Mouse (Mus musculus): Measurements from ENCODE around the gene Mns1. TPM values are rescaled to one million over a fixed set of nuclear protein-coding genes. Genes with fewer than 3 reads are reported as not detected.
A peak's percentile ranks its signal among the peaks of the same experiment; 100 is the strongest.
"Not testable (repeated sequence)": the region's sequence is repeated elsewhere in the genome, so short reads cannot be mapped to it uniquely, and the experiment has no call there.

The Mns1 gene
- polyA plus RNA-seq, 1 experiment from 2014 or later, result 37.4 TPM

- Histone ChIP-seq H3K27me3 (ENCODE audit: control insufficient read depth, insufficient read depth, low read length) (no peaks in the 10 kb centered on the region), H3K4me1 (ENCODE audit: control insufficient read depth, insufficient read depth, low read length) (no peaks in the 10 kb centered on the region), H3K4me3 (ENCODE audit: low read length) (no peak overlapping the region), H3K9me3 (ENCODE audit: control insufficient read depth, low read length) (no peaks in the 10 kb centered on the region), H3K9ac (ENCODE audit: low read depth, low read length) (no peak overlapping the region), H3K27ac (ENCODE audit: low read depth, low read length) (no peak overlapping the region), H3K36me3 (ENCODE audit: control insufficient read depth, insufficient read depth, low read length) (peaks cover 13% of the 10 kb centered on the region), H3K4me2 (replicated peaks; ENCODE audit: low read depth, low read length) (no peak overlapping the region)
- 90% methylated on average over 10 of the region's 10 CpGs for WGBS
- no peak for ATAC-seq (ENCODE audit: low FRiP score, low TSS enrichment)
Measured at GRCm38 (mm10) chr9:72441927-72442715, 4.3 kb downstream of the Mns1 start.

DNA sequence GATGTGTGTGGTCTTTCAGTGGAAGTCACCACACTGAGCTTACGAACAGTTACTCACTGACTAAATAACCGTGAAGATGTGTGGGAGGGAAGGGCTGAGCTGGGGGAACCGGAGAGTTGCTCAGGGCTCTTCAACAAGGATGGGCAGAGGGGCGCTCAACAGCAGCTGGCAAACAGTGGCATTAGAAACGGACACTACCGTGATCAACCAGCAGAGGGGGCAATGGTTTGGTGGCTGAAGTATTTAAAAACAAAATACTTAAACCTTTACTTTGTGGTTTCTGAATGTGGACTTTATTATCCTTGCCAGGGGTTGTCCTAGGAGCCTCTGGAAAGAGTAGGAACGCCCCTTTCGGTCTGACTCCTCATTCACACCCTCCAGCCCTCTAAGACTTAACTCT lies 10.2 kb downstream of the Mns1 start:
- no peaks in the 10 kb centered on the region for H3K4me1 ChIP-seq (ENCODE audit: control insufficient read depth, insufficient read depth, low read length)
- H3K27ac ChIP-seq (ENCODE audit: low read depth, low read length), result no peak overlapping the region
- no peaks in the 10 kb centered on the region for H3K9me3 ChIP-seq (ENCODE audit: control insufficient read depth, low read length)
- peaks cover 53% of the 10 kb centered on the region for H3K36me3 ChIP-seq (ENCODE audit: control insufficient read depth, insufficient read depth, low read length)
- no peak overlapping the region for H3K9ac ChIP-seq (ENCODE audit: low read depth, low read length)
- H3K4me3 ChIP-seq (ENCODE audit: low read length), result no peak overlapping the region
- 50% methylated on average over 8 of the region's 8 CpGs for whole genome bisulfite sequencing
- no peak overlapping the region for H3K4me2 ChIP-seq (replicated peaks; ENCODE audit: low read depth, low read length)
- ATAC-seq (ENCODE audit: low FRiP score, low TSS enrichment), result no peak
- no peaks in the 10 kb centered on the region for H3K27me3 ChIP-seq (ENCODE audit: control insufficient read depth, insufficient read depth, low read length)

DNA sequence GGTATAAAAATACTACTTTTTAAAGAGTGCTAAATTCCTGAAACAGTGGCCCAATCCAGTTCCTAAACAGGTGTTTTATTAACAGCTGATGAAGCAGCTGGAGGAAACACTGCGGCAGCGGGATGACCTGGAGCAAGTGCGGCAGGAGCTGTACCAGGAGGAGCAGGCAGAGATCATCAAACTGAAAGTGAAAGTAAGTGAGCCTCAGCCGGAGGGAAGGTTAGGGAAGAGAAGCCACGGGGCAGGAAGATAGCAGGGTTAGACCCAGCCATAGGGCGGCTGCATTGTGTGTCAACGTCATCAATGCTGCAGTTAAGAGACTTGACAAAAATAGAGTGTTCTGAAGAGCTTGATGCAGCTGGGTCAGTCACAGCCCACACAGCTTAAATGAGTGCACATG lies 11.6 kb downstream of the Mns1 start:
- Histone ChIP-seq H3K27me3 (ENCODE audit: control insufficient read depth, insufficient read depth, low read length) (no peaks in the 10 kb centered on the region), H3K9me3 (ENCODE audit: control insufficient read depth, low read length) (no peaks in the 10 kb centered on the region), H3K9ac (ENCODE audit: low read depth, low read length) (no peak overlapping the region), H3K4me2 (replicated peaks; ENCODE audit: low read depth, low read length) (no peak overlapping the region), H3K36me3 (ENCODE audit: control insufficient read depth, insufficient read depth, low read length) (peaks cover 54% of the 10 kb centered on the region), H3K4me1 (ENCODE audit: control insufficient read depth, insufficient read depth, low read length) (no peaks in the 10 kb centered on the region), H3K27ac (ENCODE audit: low read depth, low read length) (no peak overlapping the region), H3K4me3 (ENCODE audit: low read length) (no peak overlapping the region)
- no peak for ATAC-seq (ENCODE audit: low FRiP score, low TSS enrichment)
- 85% methylated on average over 7 of the region's 7 CpGs for WGBS

GRCm38 (mm10) chr9:72449841-72450240 lies 12.0 kb downstream of the Mns1 start:
- ATAC-seq (ENCODE audit: low FRiP score, low TSS enrichment), result no peak
- 92% methylated on average over 2 of the region's 2 CpGs for WGBS
- no peaks in the 10 kb centered on the region for H3K4me1 ChIP-seq (ENCODE audit: control insufficient read depth, insufficient read depth, low read length)
- H3K9me3 ChIP-seq (ENCODE audit: control insufficient read depth, low read length), result no peaks in the 10 kb centered on the region
- no peak overlapping the region for H3K27ac ChIP-seq (ENCODE audit: low read depth, low read length)
- H3K4me3 ChIP-seq (ENCODE audit: low read length), result no peak overlapping the region
- H3K9ac ChIP-seq (ENCODE audit: low read depth, low read length), result no peak overlapping the region
- H3K36me3 ChIP-seq (ENCODE audit: control insufficient read depth, insufficient read depth, low read length), result peaks cover 53% of the 10 kb centered on the region
- H3K4me2 ChIP-seq (replicated peaks; ENCODE audit: low read depth, low read length), result no peak overlapping the region
- H3K27me3 ChIP-seq (ENCODE audit: control insufficient read depth, insufficient read depth, low read length), result no peaks in the 10 kb centered on the region

GRCm38 (mm10) chr9:72450363-72450762 lies 12.6 kb downstream of the Mns1 start:
- H3K4me1 ChIP-seq (ENCODE audit: control insufficient read depth, insufficient read depth, low read length), result no peaks in the 10 kb centered on the region
- no peak overlapping the region for H3K9ac ChIP-seq (ENCODE audit: low read depth, low read length)
- 92% methylated on average over 1 of the region's 1 CpGs for WGBS
- no peak overlapping the region for H3K27ac ChIP-seq (ENCODE audit: low read depth, low read length)
- ATAC-seq (ENCODE audit: low FRiP score, low TSS enrichment), result no peak
- H3K4me3 ChIP-seq (ENCODE audit: low read length), result no peak overlapping the region
- no peaks in the 10 kb centered on the region for H3K27me3 ChIP-seq (ENCODE audit: control insufficient read depth, insufficient read depth, low read length)
- no peak overlapping the region for H3K4me2 ChIP-seq (replicated peaks; ENCODE audit: low read depth, low read length)
- peaks cover 51% of the 10 kb centered on the region for H3K36me3 ChIP-seq (ENCODE audit: control insufficient read depth, insufficient read depth, low read length)
- no peaks in the 10 kb centered on the region for H3K9me3 ChIP-seq (ENCODE audit: control insufficient read depth, low read length)

GRCm38 (mm10) chr9:72451111-72451510 lies 13.3 kb downstream of the Mns1 start:
- 88% methylated on average over 6 of the region's 6 CpGs for WGBS
- no peak for ATAC-seq (ENCODE audit: low FRiP score, low TSS enrichment)
- Histone ChIP-seq H3K4me3 (ENCODE audit: low read length) (no peak overlapping the region), H3K27me3 (ENCODE audit: control insufficient read depth, insufficient read depth, low read length) (no peaks in the 10 kb centered on the region), H3K4me1 (ENCODE audit: control insufficient read depth, insufficient read depth, low read length) (no peaks in the 10 kb centered on the region), H3K9ac (ENCODE audit: low read depth, low read length) (no peak overlapping the region), H3K36me3 (ENCODE audit: control insufficient read depth, insufficient read depth, low read length) (peaks cover 51% of the 10 kb centered on the region), H3K27ac (ENCODE audit: low read depth, low read length) (no peak overlapping the region), H3K9me3 (ENCODE audit: control insufficient read depth, low read length) (no peaks in the 10 kb centered on the region), H3K4me2 (replicated peaks; ENCODE audit: low read depth, low read length) (no peak overlapping the region)

GRCm38 (mm10) chr9:72454281-72454680 lies 16.5 kb downstream of the Mns1 start:
- peaks cover 40% of the 10 kb centered on the region for H3K36me3 ChIP-seq (ENCODE audit: control insufficient read depth, insufficient read depth, low read length)
- H3K4me2 ChIP-seq (replicated peaks; ENCODE audit: low read depth, low read length); H3K4me3 ChIP-seq (ENCODE audit: low read length); H3K27me3 ChIP-seq (ENCODE audit: control insufficient read depth, insufficient read depth, low read length); H3K4me1 ChIP-seq (ENCODE audit: control insufficient read depth, insufficient read depth, low read length); H3K9ac ChIP-seq (ENCODE audit: low read depth, low read length); H3K9me3 ChIP-seq (ENCODE audit: control insufficient read depth, low read length); H3K27ac ChIP-seq (ENCODE audit: low read depth, low read length); ATAC-seq (ENCODE audit: low FRiP score, low TSS enrichment): not testable (repeated sequence)

- peaks cover 42% of the 10 kb centered on the region for H3K36me3 ChIP-seq (ENCODE audit: control insufficient read depth, insufficient read depth, low read length)
- no peaks in the 10 kb centered on the region for H3K27me3 ChIP-seq (ENCODE audit: control insufficient read depth, insufficient read depth, low read length)
- H3K4me1 ChIP-seq (ENCODE audit: control insufficient read depth, insufficient read depth, low read length), result no peaks in the 10 kb centered on the region
- ATAC-seq (ENCODE audit: low FRiP score, low TSS enrichment), result no peak
- no peak overlapping the region for H3K27ac ChIP-seq (ENCODE audit: low read depth, low read length)
- no peak overlapping the region for H3K4me3 ChIP-seq (ENCODE audit: low read length)
- H3K9ac ChIP-seq (ENCODE audit: low read depth, low read length), result no peak overlapping the region
- no peaks in the 10 kb centered on the region for H3K9me3 ChIP-seq (ENCODE audit: control insufficient read depth, low read length)
- WGBS, result 63% methylated on average over 1 of the region's 1 CpGs
- H3K4me2 ChIP-seq (replicated peaks; ENCODE audit: low read depth, low read length), result no peak overlapping the region
Measured at GRCm38 (mm10) chr9:72456374-72456773, 18.6 kb downstream of the Mns1 start.

- ATAC-seq (ENCODE audit: low FRiP score, low TSS enrichment), result peak; percentile 66; the same call in 1 of the 2 replicates
Measured at GRCm38 (mm10) chr9:72458233-72458632, 20.4 kb downstream of the Mns1 start.

More at GRCm38 (mm10) chr9:72458233-72458632, 20.4 kb downstream of the Mns1 start:
- no peak overlapping the region for H3K27ac ChIP-seq (ENCODE audit: low read depth, low read length)
- H3K27me3 ChIP-seq (ENCODE audit: control insufficient read depth, insufficient read depth, low read length), result no peaks in the 10 kb centered on the region
- no peak overlapping the region for H3K4me2 ChIP-seq (replicated peaks; ENCODE audit: low read depth, low read length)
- H3K9me3 ChIP-seq (ENCODE audit: control insufficient read depth, low read length), result no peaks in the 10 kb centered on the region
- H3K9ac ChIP-seq (ENCODE audit: low read depth, low read length), result no peak overlapping the region
- 24% methylated on average over 5 of the region's 5 CpGs for WGBS
- H3K4me3 ChIP-seq (ENCODE audit: low read length), result no peak overlapping the region
- no peaks in the 10 kb centered on the region for H3K4me1 ChIP-seq (ENCODE audit: control insufficient read depth, insufficient read depth, low read length)
- H3K36me3 ChIP-seq (ENCODE audit: control insufficient read depth, insufficient read depth, low read length), result peaks cover 47% of the 10 kb centered on the region

Measured in kidney, embryonic 14.5 days (tissue).